Mouse (Mus musculus) intestine, embryonic 15.5 days (tissue): ENCODE results near the gene Kif19a. TPM values are rescaled to one million over a fixed set of nuclear protein-coding genes. Genes with fewer than 3 reads are reported as not detected.
A peak's percentile ranks its signal among the peaks of the same experiment; 100 is the strongest.

ENCODE experiments used
- ATAC-seq: fragments of 200-750 bp; cut with Nextera tagmentation; 2 replicates; pipeline ENCODE4 v1.8.0; 2017; ENCODE audit warnings: moderate TSS enrichment, moderate library complexity
- H3K27ac ChIP-seq: fragments of 300-500 bp; sonication (generic); 2 replicates; pipeline ENCODE4 v1.5.1; 2015; ENCODE audit warnings: mild to moderate bottlenecking, inconsistent platforms
- H3K27me3 ChIP-seq: fragments of 300-500 bp; sonication (generic); replicated peaks from 2 replicates; pipeline ENCODE4 v1.6.1; 2015; ENCODE audit warnings: inconsistent platforms
- H3K36me3 ChIP-seq: fragments of 300-500 bp; sonication (generic); 2 replicates; pipeline ENCODE4 v1.6.1; 2015; ENCODE audit warnings: inconsistent platforms
- H3K4me1 ChIP-seq: fragments of 300-500 bp; sonication (generic); replicated peaks from 2 replicates; pipeline ENCODE4 v1.6.1; 2015; ENCODE audit warnings: inconsistent platforms
- H3K4me2 ChIP-seq: fragments of 300-500 bp; sonication (generic); replicated peaks from 2 replicates; pipeline ENCODE4 v1.6.1; 2015; ENCODE audit warnings: mild to moderate bottlenecking, inconsistent platforms
- H3K4me3 ChIP-seq: fragments of 300-500 bp; sonication (generic); replicated peaks from 2 replicates; pipeline ENCODE4 v1.5.1; 2015; ENCODE audit warnings: inconsistent platforms
- H3K9ac ChIP-seq: fragments of 300-500 bp; sonication (generic); 2 replicates; pipeline ENCODE4 v1.6.1; 2015; ENCODE audit warnings: inconsistent platforms
- H3K9me3 ChIP-seq: fragments of 300-500 bp; sonication (generic); 2 replicates; pipeline ENCODE4 v1.6.1; 2016; ENCODE audit warnings: inconsistent platforms
- WGBS: fragments of 180-500 bp; shearing (Covaris S2); methylation state at CpG from one replicate; pipeline ENCODE4 v1.1.7; 2015; 5-methylcytosine and 5-hydroxymethylcytosine counted together
- polyA plus RNA-seq: library from polyadenylated mRNA; unstranded; fragments of >200 nt; fragmentation: Nextera tagmentation; extraction: Ambion mirVana; gene quantifications from 2 replicates; pipeline ENCODE4 v1.2.1, GENCODE M21; 2015

The Kif19a gene
- polyA plus RNA-seq, 1 experiment from 2014 or later: 0.45 TPM

DNA sequence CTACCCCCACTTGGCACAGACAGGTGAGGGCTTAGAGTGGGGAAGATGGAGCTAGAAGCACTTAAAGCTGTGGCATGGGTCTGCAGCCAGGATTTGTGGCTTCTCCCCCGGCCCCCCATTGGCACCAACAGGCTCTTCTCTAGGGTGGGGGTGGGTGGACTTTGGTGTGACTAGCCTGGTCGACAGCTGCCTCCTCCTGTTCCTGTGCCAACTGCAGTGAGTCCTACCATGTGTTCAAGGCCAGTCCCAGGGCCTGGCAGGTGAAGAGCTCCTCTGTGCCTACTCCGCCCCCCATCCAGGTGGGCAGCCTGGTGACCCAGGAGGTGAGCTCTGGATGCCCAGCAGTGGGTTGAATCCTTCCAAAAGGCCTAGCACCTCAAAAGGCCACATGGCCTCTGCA is 22.4 kb downstream of the Kif19a start:
- Histone ChIP-seq H3K27ac (no peak overlapping the region), H3K9ac (no peak overlapping the region), H3K4me3 (no peak overlapping the region), H3K4me2 (no peak overlapping the region), H3K27me3 (peaks cover 77% of the 10 kb centered on the region), H3K4me1 (peaks cover 20% of the 10 kb centered on the region), H3K9me3 (no peaks in the 10 kb centered on the region), H3K36me3 (no peaks in the 10 kb centered on the region)
- WGBS: 72% methylated on average over 3 of the region's 3 CpGs
- no peak for ATAC-seq

DNA sequence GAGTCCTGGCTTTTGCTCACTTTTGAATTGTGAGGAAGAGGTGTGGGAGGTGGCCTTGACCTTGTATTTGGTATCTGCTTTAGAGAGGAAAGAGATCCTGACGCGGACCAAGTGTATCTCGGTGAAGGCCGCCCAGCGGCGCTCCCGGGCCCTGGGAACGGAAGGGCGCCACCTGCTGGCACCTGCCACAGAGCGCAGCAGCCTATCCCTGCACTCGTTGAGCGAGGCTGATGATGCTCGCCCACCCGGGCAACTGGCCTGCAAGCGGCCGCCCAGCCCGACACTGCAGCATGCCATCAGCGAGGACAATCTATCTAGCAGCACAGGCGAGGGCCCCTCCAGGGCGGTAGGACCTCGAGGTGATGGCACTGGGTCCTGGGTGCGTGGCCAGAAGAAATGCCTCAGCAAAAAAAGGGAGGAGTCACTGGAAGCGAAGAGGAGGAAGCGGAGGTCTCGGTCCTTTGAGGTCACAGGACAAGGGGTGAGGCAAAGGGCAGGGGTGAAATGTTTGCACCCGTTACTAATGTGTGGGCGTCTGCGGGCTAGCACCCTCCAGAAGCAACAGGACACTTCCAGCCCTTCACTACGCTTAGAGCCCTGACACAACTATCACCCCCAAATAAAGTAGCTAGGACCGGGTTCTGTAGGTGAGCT is 24.0 kb downstream of the Kif19a start:
- peaks cover 92% of the 10 kb centered on the region for H3K27me3 ChIP-seq
- no peak overlapping the region for H3K4me3 ChIP-seq
- H3K9ac ChIP-seq: no peak overlapping the region
- H3K36me3 ChIP-seq: no peaks in the 10 kb centered on the region
- ATAC-seq: peak; percentile 64
- peak overlapping the region; percentile 44 for H3K4me2 ChIP-seq
- H3K4me1 ChIP-seq: peaks cover 20% of the 10 kb centered on the region
- no peaks in the 10 kb centered on the region for H3K9me3 ChIP-seq
- H3K27ac ChIP-seq: no peak overlapping the region
- WGBS: 11% methylated on average over 30 of the region's 30 CpGs

DNA sequence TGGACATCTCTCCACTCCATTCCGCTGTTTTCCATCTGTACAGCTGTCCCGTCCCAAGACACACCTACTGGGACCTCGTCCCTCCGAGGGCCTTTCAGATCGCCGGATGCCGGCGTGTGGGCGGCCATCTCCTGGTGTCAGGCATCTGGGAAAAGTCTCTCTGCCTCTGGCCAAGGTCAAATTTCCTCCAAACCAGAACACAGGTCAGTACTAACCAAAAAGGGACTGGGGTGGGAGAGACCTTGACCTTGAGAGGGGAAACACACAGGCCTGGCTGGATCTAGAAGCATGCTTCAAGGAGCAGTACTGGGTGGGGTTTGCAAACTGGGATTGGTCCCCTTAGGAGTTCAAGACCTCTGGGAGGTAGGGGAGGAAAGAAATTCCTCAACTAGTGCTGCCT is 24.5 kb downstream of the Kif19a start:
- H3K9me3 ChIP-seq: no peaks in the 10 kb centered on the region
- H3K4me3 ChIP-seq: no peak overlapping the region
- H3K9ac ChIP-seq: no peak overlapping the region
- H3K27ac ChIP-seq: no peak overlapping the region
- peaks cover 21% of the 10 kb centered on the region for H3K4me1 ChIP-seq
- H3K4me2 ChIP-seq: no peak overlapping the region
- peaks cover 90% of the 10 kb centered on the region for H3K27me3 ChIP-seq
- no peak for ATAC-seq
- 55% methylated on average over 9 of the region's 9 CpGs for WGBS
- H3K36me3 ChIP-seq: no peaks in the 10 kb centered on the region

DNA sequence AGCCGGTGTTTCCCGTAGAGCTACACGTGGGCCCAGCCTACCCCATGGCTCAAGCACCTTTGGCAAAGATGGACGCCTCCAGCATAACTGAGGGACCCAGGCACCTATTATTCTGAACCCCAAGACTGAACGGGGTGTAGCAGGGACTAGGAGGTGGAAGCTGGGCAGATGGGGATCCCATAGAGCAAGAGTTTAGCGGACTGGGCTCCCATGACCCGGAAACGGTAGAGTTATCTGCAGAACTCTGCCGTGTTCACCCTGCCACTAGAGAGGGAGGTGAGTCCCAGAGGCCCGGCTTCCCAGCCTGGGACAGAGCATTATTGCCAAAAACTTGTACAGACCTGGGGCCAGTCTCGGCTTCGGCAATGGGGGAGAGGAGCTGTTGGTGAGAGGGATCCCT is 25.0 kb downstream of the Kif19a start:
- H3K4me3 ChIP-seq: no peak overlapping the region
- no peaks in the 10 kb centered on the region for H3K9me3 ChIP-seq
- peaks cover 25% of the 10 kb centered on the region for H3K4me1 ChIP-seq
- 69% methylated on average over 12 of the region's 12 CpGs for WGBS
- H3K27ac ChIP-seq: no peak overlapping the region
- no peak overlapping the region for H3K9ac ChIP-seq
- no peaks in the 10 kb centered on the region for H3K36me3 ChIP-seq
- no peak overlapping the region for H3K4me2 ChIP-seq
- ATAC-seq: no peak
- H3K27me3 ChIP-seq: peaks cover 86% of the 10 kb centered on the region

DNA sequence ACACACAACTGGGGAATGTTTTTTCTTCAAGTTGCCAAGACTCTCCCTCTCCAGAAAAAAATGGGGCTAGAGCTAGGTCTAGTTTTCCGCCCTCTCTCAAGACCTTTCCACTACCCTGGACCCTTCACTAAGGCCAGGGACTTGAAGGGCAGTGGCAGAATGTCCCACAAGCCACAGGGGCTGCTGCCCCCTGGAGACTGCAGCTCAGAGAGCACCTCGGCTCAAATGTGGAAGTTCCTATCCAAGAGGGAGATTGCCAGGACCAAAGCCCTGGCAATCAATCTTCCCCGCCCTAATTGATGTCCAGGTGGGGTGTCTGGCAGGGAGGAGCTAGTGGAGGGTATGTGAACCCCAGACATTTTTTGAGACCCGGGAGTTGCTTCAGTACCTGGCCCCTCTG is 25.7 kb downstream of the Kif19a start:
- H3K9me3 ChIP-seq: no peaks in the 10 kb centered on the region
- ATAC-seq: no peak
- H3K4me2 ChIP-seq: no peak overlapping the region
- H3K9ac ChIP-seq: no peak overlapping the region
- 23% methylated on average over 4 of the region's 4 CpGs for WGBS
- H3K36me3 ChIP-seq: no peaks in the 10 kb centered on the region
- no peak overlapping the region for H3K4me3 ChIP-seq
- peaks cover 79% of the 10 kb centered on the region for H3K27me3 ChIP-seq
- H3K27ac ChIP-seq: no peak overlapping the region
- H3K4me1 ChIP-seq: peaks cover 30% of the 10 kb centered on the region

DNA sequence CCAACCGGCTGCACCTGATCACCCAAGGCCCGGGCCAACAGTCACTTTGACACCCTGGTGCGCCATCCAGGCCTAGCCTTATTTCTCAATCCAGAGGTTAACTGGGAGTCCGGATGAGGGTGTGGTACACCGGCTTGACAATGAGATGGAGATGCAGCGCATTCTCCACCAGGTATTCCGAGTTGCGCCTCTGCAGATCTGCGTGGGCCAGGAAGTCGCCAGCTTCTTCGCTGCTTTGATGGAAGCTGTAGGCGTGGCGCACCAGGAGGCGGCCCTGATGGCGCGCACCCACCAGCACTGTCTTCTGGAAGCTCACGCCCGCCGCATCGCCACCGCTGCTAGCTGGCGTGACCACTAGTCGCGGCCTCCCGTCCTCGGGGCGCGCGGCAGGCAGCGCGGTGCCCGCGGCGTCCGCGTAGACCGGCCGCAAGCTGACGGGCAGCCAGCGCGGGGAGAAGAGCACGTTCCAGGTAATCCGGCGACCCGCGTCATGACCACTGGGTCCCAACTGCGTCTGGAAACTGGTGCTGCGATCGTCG is 26.2 kb downstream of the Kif19a start:
- Histone ChIP-seq H3K4me3 (peak overlapping the region; percentile 41), H3K27ac (no peak overlapping the region), H3K9me3 (no peaks in the 10 kb centered on the region), H3K36me3 (no peaks in the 10 kb centered on the region), H3K9ac (peak overlapping the region; percentile 26; the same call in 1 of the 2 replicates), H3K4me1 (peaks cover 30% of the 10 kb centered on the region), H3K27me3 (peaks cover 73% of the 10 kb centered on the region), H3K4me2 (peak overlapping the region; percentile 89)
- no peak for ATAC-seq
- 2% methylated on average over 50 of the region's 50 CpGs for WGBS

DNA sequence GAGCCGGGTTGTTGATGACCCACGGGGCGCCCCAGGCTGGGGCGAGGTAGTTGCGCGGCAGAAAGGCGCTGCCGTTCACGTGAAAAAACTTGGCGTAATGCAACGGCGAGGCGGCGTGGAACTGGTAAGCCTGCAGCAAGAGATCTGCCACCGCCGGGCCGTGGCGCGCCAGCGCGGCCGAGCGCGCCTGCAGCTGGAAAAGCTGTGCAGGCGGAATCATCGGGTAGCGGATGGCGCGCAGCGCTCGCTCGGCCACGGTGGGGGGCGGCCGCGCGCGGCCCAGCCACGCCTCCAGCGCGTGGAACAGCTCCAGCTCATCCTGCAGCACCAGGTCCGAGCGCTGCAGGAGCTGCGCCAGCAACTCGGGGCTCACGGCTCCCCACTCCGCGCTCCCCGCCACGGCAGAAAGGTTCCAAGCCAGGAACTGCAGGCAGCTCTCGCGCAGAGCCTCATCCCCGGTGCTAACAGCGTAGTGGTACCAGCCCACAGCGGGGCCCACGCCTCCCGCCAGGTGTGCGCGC is 26.8 kb downstream of the Kif19a start:
- H3K27ac ChIP-seq: no peak overlapping the region
- peak overlapping the region; percentile 41 for H3K4me3 ChIP-seq
- H3K9ac ChIP-seq: peak overlapping the region; percentile 26; the same call in 1 of the 2 replicates
- H3K36me3 ChIP-seq: no peaks in the 10 kb centered on the region
- peak overlapping the region; percentile 89 for H3K4me2 ChIP-seq
- peaks cover 28% of the 10 kb centered on the region for H3K4me1 ChIP-seq
- ATAC-seq: no peak
- no peaks in the 10 kb centered on the region for H3K9me3 ChIP-seq
- under 1% methylated on average over 58 of the region's 59 CpGs for WGBS
- H3K27me3 ChIP-seq: peaks cover 68% of the 10 kb centered on the region

DNA sequence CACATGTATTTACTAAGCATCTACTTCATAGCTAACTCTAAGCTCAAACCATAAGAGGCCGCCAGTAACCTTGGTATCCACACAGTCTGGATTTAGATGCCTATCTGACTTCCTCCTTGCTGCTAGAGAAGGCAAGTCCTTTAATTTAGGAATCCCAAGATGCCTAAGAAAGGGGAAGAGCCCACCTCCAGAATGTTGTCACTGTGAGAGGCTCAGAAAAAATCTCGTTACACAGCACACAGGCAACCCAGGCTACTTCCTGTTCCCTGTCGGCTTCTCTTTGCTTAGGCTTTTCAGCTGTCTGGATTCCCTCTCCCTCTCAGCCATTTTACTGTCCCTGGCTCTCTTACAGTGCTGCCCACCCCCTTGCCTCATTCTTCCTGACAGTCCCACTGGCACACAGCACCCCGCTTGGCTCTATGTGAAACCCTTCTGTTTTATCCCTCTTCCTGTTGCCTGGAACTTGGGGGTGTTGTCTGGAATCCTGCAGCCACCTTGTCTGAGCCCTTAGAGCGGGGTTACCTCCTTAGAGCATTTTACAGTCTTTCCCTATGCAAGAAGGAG is 27.8 kb downstream of the Kif19a start:
- ATAC-seq: no peak
- H3K4me2 ChIP-seq: no peak overlapping the region
- WGBS: 50% methylated on average over 5 of the region's 5 CpGs
- H3K4me1 ChIP-seq: peaks cover 28% of the 10 kb centered on the region
- no peaks in the 10 kb centered on the region for H3K9me3 ChIP-seq
- no peak overlapping the region for H3K27ac ChIP-seq
- H3K9ac ChIP-seq: no peak overlapping the region
- H3K27me3 ChIP-seq: peaks cover 61% of the 10 kb centered on the region
- H3K36me3 ChIP-seq: no peaks in the 10 kb centered on the region
- H3K4me3 ChIP-seq: no peak overlapping the region

DNA sequence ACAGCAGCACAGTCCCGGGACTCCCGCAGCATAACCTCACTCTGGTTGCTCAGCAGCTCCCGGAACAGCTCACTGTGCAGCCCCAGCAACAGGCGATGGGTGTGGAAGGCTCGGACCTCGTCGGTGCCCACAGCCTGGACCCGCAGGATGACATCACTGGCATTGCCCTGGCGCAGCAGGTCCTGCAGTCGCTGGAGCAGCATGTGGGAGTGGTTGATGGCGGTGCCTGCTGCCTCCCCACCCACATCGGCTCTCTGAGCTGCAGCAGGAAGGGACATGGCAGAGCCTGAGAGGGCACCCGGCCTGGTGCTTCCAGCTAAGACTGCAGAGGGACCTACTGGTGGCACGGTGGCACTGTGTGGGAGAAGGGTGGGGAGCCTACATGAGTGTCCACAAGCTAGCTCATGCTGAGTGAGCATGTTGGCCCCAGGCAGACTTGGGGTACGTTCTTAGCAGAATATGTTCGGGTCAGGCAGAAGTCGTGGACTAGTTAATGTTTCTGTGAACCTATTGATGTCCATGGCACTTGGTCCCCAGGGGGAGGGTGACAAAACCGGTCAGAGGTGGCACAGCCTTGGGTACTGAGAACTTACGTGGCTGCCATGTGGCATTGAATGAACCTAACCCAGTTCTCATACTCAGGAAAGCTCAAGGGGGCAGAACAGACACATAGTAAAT is 28.8 kb downstream of the Kif19a start:
- peaks cover 28% of the 10 kb centered on the region for H3K4me1 ChIP-seq
- no peak overlapping the region for H3K27ac ChIP-seq
- ATAC-seq: no peak
- H3K9ac ChIP-seq: no peak overlapping the region
- H3K36me3 ChIP-seq: no peaks in the 10 kb centered on the region
- peaks cover 54% of the 10 kb centered on the region for H3K27me3 ChIP-seq
- no peak overlapping the region for H3K4me2 ChIP-seq
- WGBS: 65% methylated on average over 19 of the region's 19 CpGs
- H3K4me3 ChIP-seq: no peak overlapping the region
- no peaks in the 10 kb centered on the region for H3K9me3 ChIP-seq

DNA sequence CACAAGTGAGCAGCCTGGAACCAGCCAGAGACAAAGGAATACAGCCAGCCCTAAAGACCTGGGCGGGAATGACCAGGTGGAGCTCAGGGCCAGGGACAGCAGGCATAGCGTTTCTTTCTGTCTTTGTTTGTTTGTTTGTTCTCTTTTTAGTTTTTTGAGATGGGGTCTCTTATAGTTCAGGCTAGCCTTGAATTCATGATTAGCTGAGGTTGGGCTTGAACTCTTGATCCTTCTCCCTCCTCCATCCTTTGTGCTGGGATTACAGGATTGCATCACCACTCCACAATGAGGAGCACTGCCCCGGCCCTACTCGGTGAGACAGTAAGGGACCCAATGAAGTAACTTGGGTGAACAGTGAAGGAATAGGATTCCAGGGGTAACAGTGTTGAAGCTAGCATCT is 29.5 kb downstream of the Kif19a start:
- Histone ChIP-seq H3K27me3 (peaks cover 47% of the 10 kb centered on the region), H3K36me3 (no peaks in the 10 kb centered on the region), H3K9me3 (no peaks in the 10 kb centered on the region), H3K27ac (no peak overlapping the region), H3K4me3 (no peak overlapping the region), H3K4me1 (peaks cover 25% of the 10 kb centered on the region), H3K4me2 (no peak overlapping the region), H3K9ac (no peak overlapping the region)
- ATAC-seq: no peak
- WGBS: 66% methylated on average over 4 of the region's 4 CpGs

DNA sequence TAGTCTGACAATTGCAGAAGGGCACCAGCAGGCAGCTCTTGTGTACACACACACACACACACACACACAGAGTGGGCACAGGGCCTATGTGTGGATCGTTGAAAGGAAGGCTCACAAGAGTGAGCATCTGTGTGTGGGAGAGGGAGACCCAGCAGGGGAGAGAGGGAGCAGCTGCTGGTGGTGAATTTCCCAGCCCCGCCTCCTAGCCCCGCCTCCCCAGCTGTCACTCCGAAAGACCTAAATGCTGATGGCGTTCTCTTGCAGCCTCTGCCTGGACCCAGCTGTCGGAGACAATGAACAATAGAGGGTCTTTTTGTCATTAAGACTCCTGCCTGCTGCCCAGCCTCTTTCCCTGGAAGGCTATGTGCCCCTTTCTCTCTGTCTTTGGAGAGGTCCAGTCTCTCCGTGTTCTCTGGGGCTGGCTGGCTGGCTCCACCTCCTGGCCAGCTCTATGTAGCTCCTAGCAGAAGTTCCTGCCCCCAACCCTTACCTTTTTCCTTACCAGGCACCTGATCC is 30.1 kb downstream of the Kif19a start:
- Histone ChIP-seq H3K4me3 (peak overlapping the region; percentile 32), H3K9me3 (no peaks in the 10 kb centered on the region), H3K27ac (no peak overlapping the region), H3K4me2 (peak overlapping the region; percentile 72), H3K9ac (no peak overlapping the region), H3K36me3 (no peaks in the 10 kb centered on the region), H3K27me3 (peaks cover 41% of the 10 kb centered on the region), H3K4me1 (peaks cover 25% of the 10 kb centered on the region)
- ATAC-seq: peak; percentile 78
- 3% methylated on average over 7 of the region's 7 CpGs for WGBS

DNA sequence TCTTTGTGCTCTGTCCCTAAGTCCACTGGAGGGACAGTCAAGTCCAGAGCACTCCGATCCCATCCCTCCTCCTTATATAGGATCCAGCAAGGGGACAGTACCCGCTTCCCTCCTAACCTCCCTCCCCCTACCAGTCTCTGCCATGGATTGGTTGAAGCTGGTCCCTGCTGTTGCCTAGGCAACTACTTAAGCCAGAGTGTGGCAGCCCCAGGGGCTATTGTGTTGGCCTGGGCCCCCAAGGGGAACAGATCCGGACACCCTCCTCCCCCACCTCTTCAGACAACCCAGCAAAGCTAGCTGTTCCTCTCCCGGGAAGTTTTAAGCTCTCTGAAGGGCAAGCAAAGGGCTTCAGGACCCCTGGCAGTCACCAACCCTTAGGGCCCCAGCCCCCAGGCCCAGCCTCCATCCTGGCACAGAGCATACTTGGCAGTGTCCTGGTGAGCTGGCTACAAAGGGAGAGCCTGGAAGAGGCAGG is 30.7 kb downstream of the Kif19a start, which contains the start of gene Btbd17:
TSS of gene Btbd17 (minus strand) at position 98 of the 475 bp plus-strand sequence.
- peaks cover 25% of the 10 kb centered on the region for H3K4me1 ChIP-seq
- peak within 1 kb of the TSS; percentile 72 for H3K4me2 ChIP-seq
- ATAC-seq: 0 out of 2 replicates have a peak, but pooled peaks have one; percentile 19
- H3K36me3 ChIP-seq: no peaks in the 10 kb centered on the region
- no peak within 1 kb of the TSS for H3K27ac ChIP-seq
- H3K9me3 ChIP-seq: no peaks in the 10 kb centered on the region
- H3K27me3 ChIP-seq: peaks cover 35% of the 10 kb centered on the region
- WGBS: 11% methylated on average over 4 of the region's 4 CpGs
- H3K9ac ChIP-seq: no peak within 1 kb of the TSS
- H3K4me3 ChIP-seq: peak within 1 kb of the TSS; percentile 32
